Mouse (Mus musculus): Measurements from ENCODE around the gene Becn1. TPM values are rescaled to one million over a fixed set of nuclear protein-coding genes. Genes with fewer than 3 reads are reported as not detected.

Gene Becn1
- total RNA-seq, 2 experiments from 2014 or later, result 217 to 238 TPM

- DNase-seq, result no peak
These were observed 32.4 kb downstream of the Becn1 start for GRCm38 (mm10) chr11:101269577-101270116.

GRCm38 (mm10) chr11:101265906-101266305 lies 36.2 kb downstream of the Becn1 start:
- DNase-seq, result no peak

- DNase-seq, result no peak
These were observed 37.1 kb downstream of the Becn1 start for GRCm38 (mm10) chr11:101264954-101265471.

- DNase-seq, result no peak
These were observed 38.2 kb downstream of the Becn1 start for GRCm38 (mm10) chr11:101263989-101264280.

DNA sequence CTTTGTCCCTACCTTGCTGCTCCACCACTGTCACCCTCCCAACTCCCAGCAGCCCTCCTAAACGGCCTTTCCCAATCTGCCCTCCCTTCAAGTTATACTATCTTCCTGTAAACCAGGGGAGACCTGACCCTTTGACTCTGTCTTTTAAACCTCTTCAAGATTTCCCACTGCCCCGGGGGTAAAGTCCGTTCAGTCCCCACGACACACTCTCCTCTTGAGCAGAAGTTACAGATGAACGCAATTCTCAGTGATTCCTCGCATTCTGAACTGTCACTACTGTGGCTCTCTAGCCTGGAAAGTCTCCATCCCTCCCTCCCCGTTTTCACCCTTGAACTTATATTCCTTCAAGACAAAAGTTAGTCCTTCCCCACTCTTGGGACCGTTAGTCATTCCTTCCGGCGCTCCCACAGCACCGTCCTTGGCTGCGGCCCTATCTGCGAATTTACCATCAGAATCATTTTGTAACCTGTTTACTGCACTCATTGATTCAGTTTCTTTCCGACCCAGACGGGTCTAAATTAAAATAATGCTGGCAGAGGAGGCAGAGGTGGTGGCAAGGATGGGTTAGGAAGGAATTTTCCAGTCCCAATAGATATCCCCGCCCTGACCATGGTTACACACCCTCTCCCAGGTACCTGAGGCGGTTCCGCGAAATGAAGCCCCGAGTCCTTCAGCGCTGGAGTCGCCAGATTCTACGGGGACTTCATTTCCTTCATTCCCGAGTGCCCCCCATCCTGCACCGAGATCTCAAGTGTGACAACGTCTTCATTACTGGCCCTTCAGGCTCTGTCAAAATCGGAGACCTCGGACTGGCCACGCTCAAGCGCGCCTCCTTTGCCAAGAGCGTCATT lies 38.7 kb downstream of the Becn1 start:
- no peak for DNase-seq

DNA sequence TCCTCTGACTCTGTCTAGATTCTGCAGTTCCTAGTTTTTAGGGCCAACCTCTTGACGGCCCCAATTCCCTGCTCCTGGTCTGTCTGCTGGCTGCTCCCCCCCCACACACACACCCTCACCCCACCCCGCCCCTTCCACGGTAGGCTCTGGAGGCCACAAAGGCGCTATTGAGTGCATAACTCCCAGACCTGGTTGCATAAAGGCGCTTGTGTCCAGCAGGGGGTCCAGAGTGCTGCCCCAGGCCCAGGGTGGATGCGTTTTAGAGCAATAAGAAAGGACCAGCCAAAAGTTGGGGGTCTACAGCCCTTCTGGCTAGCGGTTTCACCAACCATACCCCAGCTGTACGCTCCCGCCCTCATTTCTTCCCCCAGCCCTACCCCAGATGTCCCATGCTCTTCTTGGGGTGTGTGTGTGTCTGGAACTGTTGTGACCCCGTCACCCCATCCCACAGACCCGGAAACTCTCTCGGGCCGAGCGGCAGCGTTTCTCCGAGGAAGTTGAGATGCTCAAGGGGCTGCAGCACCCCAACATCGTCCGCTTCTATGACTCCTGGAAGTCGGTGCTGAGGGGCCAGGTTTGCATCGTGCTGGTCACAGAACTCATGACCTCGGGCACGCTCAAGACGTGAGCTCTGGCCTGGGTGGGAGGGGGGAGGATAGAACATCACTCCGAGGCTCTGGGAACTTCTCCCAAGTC lies 39.7 kb downstream of the Becn1 start:
- DNase-seq, result no peak

GRCm38 (mm10) chr11:101260826-101261380 lies 41.2 kb downstream of the Becn1 start:
- DNase-seq, result no peak

DNA sequence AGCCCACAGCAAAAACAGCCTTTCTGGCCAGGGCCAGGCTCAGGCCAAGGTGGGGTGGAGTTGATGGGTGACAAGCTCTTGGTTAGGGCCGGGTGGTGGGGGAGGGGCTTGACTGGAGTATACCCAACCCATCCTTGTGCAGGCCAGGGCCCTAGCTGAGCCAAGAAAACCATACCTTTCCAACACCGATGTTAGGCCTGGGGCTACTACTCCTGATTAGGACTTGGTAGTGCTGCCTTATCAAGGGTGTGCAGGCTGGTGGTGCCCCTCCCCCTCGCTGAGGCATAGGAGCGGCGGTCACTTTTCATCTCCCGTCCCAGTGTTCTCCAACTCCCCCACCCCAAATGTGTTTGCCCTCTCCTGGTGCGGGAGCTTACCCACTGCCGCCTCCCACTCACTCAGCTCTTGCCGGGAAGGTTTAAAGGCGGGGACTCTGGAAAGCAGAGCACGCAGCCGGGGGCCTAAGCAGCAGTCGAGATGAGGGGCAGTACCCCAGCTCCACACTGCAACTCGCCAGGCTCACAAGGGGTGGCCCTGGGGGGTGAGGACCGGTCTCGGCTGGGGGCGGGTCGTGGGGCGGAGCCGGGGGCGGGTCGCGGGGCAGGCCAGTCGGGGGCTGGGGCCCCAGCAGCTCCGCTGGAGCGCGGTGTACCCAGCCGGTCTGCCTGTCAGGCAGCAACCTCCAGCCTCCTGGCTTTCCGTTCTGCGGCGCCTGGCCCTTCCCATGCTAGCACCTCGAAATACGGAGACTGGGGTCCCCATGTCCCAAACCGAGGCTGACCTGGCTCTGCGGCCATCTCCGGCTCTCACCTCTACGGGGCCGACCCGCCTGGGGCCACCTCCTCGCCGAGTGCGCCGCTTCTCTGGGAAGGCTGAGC lies 41.9 kb downstream of the Becn1 start, which contains the start of gene Wnk4:
TSS of gene Wnk4 (plus strand) at position 620 of the 878 bp plus-strand sequence.
- no peak for DNase-seq

DNA sequence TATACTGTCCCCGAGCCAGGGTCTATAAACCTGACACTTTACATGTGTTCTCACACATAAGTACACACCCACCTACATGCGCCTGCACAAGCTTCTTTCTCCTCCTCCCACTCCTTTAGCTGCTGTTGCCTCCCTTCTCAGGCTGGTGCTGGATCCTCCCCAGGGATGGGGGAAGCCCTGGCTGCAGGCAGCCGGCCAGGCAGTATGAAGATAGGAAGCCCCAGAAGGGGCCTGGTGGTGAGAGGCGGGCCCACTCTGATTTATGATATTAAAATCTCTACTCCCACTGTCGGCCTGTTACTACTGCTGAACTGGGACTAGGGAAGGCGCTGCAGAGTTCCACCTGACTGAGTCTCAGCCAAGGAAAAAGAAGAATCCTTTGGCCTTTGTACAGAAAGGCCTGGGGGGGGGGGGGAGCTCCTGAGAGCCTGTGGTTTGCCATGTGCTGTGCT lies 42.8 kb downstream of the Becn1 start:
- DNase-seq, result peak; percentile 64 to 75

DNA sequence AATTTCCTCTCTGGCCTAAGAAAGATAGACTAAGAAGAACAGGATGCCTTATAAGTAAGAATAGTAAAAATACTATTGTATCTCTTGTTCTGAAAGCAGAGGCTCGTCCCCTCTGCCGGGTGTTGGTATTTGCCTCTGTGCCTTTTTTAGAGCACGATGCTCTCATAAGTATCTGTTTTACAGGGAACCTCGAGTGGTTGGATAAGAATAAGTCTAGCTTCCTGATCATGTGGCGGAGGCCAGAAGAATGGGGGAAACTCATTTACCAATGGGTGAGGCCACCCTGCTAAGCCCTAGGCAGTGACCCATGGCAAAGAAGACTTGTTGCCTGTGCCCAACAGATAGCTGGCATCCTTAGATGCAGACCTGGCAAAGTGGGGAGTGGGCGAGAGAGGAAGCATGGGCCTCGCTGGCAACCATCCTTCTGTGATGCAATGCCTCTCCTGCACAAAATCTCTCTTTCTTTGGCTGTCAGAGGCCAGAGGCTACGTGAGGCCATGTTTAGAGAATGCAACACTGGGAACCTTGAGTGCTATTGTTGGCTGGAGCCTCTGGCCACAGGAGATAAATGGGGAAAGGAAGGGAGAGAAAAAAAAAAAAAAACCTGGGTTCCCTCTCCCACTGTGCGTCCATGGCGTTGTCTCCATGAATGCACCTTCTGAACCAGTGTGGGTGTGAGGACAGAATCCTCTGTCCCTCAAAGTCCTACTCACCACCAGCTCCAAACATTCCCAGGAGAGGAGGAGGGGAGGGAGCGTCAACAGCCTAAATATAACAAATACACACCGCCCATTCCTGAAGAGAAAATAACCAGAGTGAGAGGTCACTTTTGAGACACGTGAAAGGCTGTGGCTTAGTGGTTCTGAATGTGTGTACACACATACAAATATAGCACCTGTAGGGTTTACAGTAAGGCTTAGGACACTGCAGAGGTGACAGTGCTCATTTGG lies 46.0 kb downstream of the Becn1 start:
- DNase-seq, result no peak

- peak; percentile 82 to 86 for DNase-seq
These were observed 48.3 kb downstream of the Becn1 start, which contains the start of gene Vps25 for GRCm38 (mm10) chr11:101253613-101254389. TSS of gene Vps25 (plus strand) at chr11:101253707.

- DNase-seq, result no peak
These were observed 49.1 kb downstream of the Becn1 start for GRCm38 (mm10) chr11:101252941-101253340.

GRCm38 (mm10) chr11:101251031-101251430 lies 51.1 kb downstream of the Becn1 start:
- DNase-seq, result no peak

DNA sequence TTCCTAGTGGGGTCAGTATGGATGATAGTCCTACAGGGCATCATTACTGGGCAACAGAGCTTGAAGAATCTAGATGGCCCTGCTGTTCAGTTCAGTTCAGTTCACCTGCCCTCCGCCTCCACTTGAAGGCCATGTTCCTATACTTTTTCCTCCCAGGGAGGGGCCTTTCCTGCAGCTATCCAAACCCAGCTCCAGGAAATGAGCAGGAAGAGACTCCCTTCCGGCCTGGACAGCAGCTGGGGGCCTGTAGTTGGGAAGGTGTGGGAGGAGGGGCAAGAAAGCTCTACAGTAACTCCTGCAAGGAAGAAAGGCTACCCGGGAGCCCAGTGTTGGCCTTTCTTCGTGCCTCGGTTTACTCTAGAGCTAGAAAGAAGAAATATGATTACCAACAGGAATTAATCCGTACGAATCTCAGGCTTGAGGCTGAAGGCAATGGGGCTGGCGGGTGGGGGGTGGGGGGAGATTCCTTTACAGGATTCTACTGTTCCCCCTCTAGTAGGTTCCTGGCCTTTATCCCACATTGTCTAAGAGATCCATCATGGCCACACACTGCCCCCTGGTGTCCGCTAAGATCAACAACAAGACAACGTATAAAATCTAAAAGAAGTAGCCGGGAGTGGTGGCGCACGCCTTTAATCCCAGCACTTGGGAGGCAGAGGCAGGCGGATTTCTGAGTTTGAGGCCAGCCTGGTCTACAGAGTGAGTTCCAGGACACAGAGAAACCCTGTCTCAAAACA lies 53.7 kb downstream of the Becn1 start:
- DNase-seq, result peak in 1 of 2 experiments; percentile 62

- DNase-seq, result no peak
These were observed 54.5 kb downstream of the Becn1 start for GRCm38 (mm10) chr11:101247521-101248030.

GRCm38 (mm10) chr11:101246702-101247012 lies 55.4 kb downstream of the Becn1 start:
- no peak for DNase-seq

DNA sequence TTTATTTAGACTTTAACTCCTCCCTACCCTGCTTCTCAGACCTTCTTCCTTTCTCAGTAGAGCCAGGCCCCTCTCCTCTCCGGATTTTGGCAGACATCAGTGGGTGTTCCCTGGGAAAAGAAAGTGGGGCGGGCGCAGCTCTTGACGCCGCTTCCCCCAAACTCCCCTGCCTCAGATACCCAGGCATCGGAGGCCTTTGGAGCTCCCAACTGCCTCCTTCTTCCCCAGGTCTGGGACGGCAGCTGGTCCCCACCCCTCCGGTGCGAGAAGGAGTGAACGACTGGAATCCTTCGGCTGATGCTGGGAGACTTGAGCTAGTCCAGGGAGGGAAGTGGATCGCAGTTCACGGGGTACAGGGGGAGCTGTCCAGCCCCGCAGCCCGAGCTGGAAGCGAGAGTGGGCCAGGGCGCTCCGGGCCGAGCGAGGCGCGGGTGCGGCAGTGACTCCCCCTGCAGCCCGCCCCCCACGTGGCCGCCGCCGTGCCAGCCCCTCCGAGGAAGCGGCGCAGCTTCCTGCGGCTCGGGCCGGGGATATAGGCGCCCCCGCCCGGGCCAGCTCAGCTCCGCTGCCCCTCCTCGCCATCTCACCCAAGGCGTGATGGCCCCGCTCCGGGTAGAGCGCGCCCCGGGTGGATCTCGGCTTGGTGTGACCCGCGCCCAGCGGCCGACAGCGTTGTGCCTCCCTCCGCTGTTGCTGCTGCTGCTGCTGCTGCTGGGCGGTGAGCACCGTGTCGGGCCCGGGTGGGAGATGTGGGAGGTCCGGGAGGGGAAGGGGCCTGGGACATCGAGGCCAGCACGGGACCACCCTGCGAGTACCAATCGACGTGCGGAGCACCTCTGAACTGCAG lies 56.0 kb downstream of the Becn1 start, which contains the start of gene Ramp2:
TSS of gene Ramp2 (plus strand) at position 174 of the 847 bp plus-strand sequence.
- peak; percentile 60 to 66 for DNase-seq

- DNase-seq, result no peak
These were observed 57.0 kb downstream of the Becn1 start for GRCm38 (mm10) chr11:101245071-101245470.
